Mouse (Mus musculus): ENCODE measurements around the gene Nol12. TPM values are rescaled to one million over a fixed set of nuclear protein-coding genes. Genes with fewer than 3 reads are reported as not detected.
A peak's percentile ranks its signal among the peaks of the same experiment; 100 is the strongest.

Gene Nol12
- polyA plus RNA-seq, 1 experiment from 2014 or later, result 46.9 TPM

- no peaks in the 10 kb centered on the region for H3K27me3 ChIP-seq
- no peak for ATAC-seq (ENCODE audit: borderline replicate concordance, extremely low read depth, low FRiP score, low TSS enrichment)
- H3K4me3 ChIP-seq, result peak overlapping the region; percentile 86
- no peaks in the 10 kb centered on the region for H3K9me3 ChIP-seq
- peaks cover 33% of the 10 kb centered on the region for H3K36me3 ChIP-seq
- WGBS, result 32% methylated on average over 8 of the region's 8 CpGs
- peak overlapping the region; percentile 74; the same call in 1 of the 2 replicates for H3K27ac ChIP-seq
- H3K4me1 ChIP-seq, result peaks cover 45% of the 10 kb centered on the region
- peak overlapping the region; percentile 87 for H3K9ac ChIP-seq
- H3K4me2 ChIP-seq, result peak overlapping the region; percentile 90
Measured at GRCm38 (mm10) chr15:78901422-78901789, 33.3 kb upstream of the Nol12 start.

- Histone ChIP-seq H3K9me3 (no peaks in the 10 kb centered on the region), H3K36me3 (peaks cover 52% of the 10 kb centered on the region), H3K4me3 (no peak overlapping the region), H3K27me3 (no peaks in the 10 kb centered on the region), H3K4me2 (no peak overlapping the region), H3K9ac (0 out of 2 replicates have a peak overlapping the region, but pooled peaks have one; percentile 4), H3K4me1 (peaks cover 35% of the 10 kb centered on the region), H3K27ac (no peak overlapping the region)
- 2% methylated on average over 2 of the region's 2 CpGs for WGBS
- ATAC-seq (ENCODE audit: borderline replicate concordance, extremely low read depth, low FRiP score, low TSS enrichment), result no peak
Measured at GRCm38 (mm10) chr15:78903243-78903642, 31.5 kb upstream of the Nol12 start.

GRCm38 (mm10) chr15:78908399-78908798 is 26.3 kb upstream of the Nol12 start:
- Histone ChIP-seq H3K4me2 (no peak overlapping the region), H3K9me3 (no peaks in the 10 kb centered on the region), H3K4me3 (no peak overlapping the region), H3K27ac (no peak overlapping the region), H3K27me3 (no peaks in the 10 kb centered on the region), H3K4me1 (peaks cover 5% of the 10 kb centered on the region), H3K9ac (no peak overlapping the region), H3K36me3 (peaks cover 73% of the 10 kb centered on the region)
- no peak for ATAC-seq (ENCODE audit: borderline replicate concordance, extremely low read depth, low FRiP score, low TSS enrichment)
- 53% methylated on average over 7 of the region's 7 CpGs for WGBS

- 83% methylated on average over 8 of the region's 8 CpGs for WGBS
- Histone ChIP-seq H3K9me3 (no peaks in the 10 kb centered on the region), H3K36me3 (peaks cover 67% of the 10 kb centered on the region), H3K4me2 (no peak overlapping the region), H3K27ac (no peak overlapping the region), H3K4me3 (no peak overlapping the region), H3K27me3 (no peaks in the 10 kb centered on the region), H3K9ac (no peak overlapping the region), H3K4me1 (peaks cover 5% of the 10 kb centered on the region)
- ATAC-seq (ENCODE audit: borderline replicate concordance, extremely low read depth, low FRiP score, low TSS enrichment), result no peak
Measured at GRCm38 (mm10) chr15:78908982-78909381, 25.8 kb upstream of the Nol12 start.

GRCm38 (mm10) chr15:78912040-78912439 is 22.7 kb upstream of the Nol12 start:
- Histone ChIP-seq H3K27me3 (no peaks in the 10 kb centered on the region), H3K4me2 (no peak overlapping the region), H3K4me1 (peaks cover 33% of the 10 kb centered on the region), H3K9ac (no peak overlapping the region), H3K27ac (no peak overlapping the region), H3K36me3 (peaks cover 41% of the 10 kb centered on the region), H3K9me3 (no peaks in the 10 kb centered on the region), H3K4me3 (no peak overlapping the region)
- ATAC-seq (ENCODE audit: borderline replicate concordance, extremely low read depth, low FRiP score, low TSS enrichment), result no peak
- WGBS, result 33% methylated on average over 9 of the region's 9 CpGs

GRCm38 (mm10) chr15:78913632-78914090 is 21.1 kb upstream of the Nol12 start, which contains the start of gene Pdxp:
Gene Pdxp (plus strand): TSS chr15:78913919.
- peaks cover 33% of the 10 kb centered on the region for H3K4me1 ChIP-seq
- H3K9me3 ChIP-seq, result no peaks in the 10 kb centered on the region
- peak within 1 kb of the TSS; percentile 64 for H3K9ac ChIP-seq
- H3K27me3 ChIP-seq, result no peaks in the 10 kb centered on the region
- peak; percentile 93 for ATAC-seq (ENCODE audit: borderline replicate concordance, extremely low read depth, low FRiP score, low TSS enrichment)
- H3K36me3 ChIP-seq, result peaks cover 29% of the 10 kb centered on the region
- peak within 1 kb of the TSS; percentile 65 for H3K4me3 ChIP-seq
- H3K4me2 ChIP-seq, result peak within 1 kb of the TSS; percentile 97
- under 1% methylated on average over 50 of the region's 51 CpGs for WGBS
- H3K27ac ChIP-seq, result peak within 1 kb of the TSS; percentile 87

- Histone ChIP-seq H3K27ac (peak overlapping the region; percentile 87), H3K36me3 (peaks cover 28% of the 10 kb centered on the region), H3K4me1 (peaks cover 33% of the 10 kb centered on the region), H3K9ac (peak overlapping the region; percentile 64), H3K9me3 (no peaks in the 10 kb centered on the region), H3K4me3 (peak overlapping the region; percentile 65), H3K4me2 (peak overlapping the region; percentile 97), H3K27me3 (no peaks in the 10 kb centered on the region)
- WGBS, result under 1% methylated on average over 86 of the region's 87 CpGs
- peak; percentile 71 for ATAC-seq (ENCODE audit: borderline replicate concordance, extremely low read depth, low FRiP score, low TSS enrichment)
Measured at GRCm38 (mm10) chr15:78914091-78914822, 20.5 kb upstream of the Nol12 start.

- Histone ChIP-seq H3K9me3 (no peaks in the 10 kb centered on the region), H3K36me3 (peaks cover 23% of the 10 kb centered on the region), H3K4me2 (peak overlapping the region; percentile 97), H3K4me1 (peaks cover 33% of the 10 kb centered on the region), H3K9ac (peak overlapping the region; percentile 64), H3K4me3 (peak overlapping the region; percentile 65), H3K27me3 (no peaks in the 10 kb centered on the region), H3K27ac (no peak overlapping the region; the same call in 1 of the 2 replicates)
- WGBS, result 41% methylated on average over 8 of the region's 8 CpGs
- ATAC-seq (ENCODE audit: borderline replicate concordance, extremely low read depth, low FRiP score, low TSS enrichment), result no peak
Measured at GRCm38 (mm10) chr15:78914823-78915659, 19.7 kb upstream of the Nol12 start.

GRCm38 (mm10) chr15:78915660-78916017 is 19.1 kb upstream of the Nol12 start:
- H3K27ac ChIP-seq, result no peak overlapping the region
- H3K27me3 ChIP-seq, result no peaks in the 10 kb centered on the region
- peaks cover 18% of the 10 kb centered on the region; the same call in 1 of the 2 replicates for H3K36me3 ChIP-seq
- ATAC-seq (ENCODE audit: borderline replicate concordance, extremely low read depth, low FRiP score, low TSS enrichment), result peak; percentile 7; the same call in 1 of the 2 replicates
- peak overlapping the region; percentile 97 for H3K4me2 ChIP-seq
- WGBS, result 3% methylated on average over 8 of the region's 8 CpGs
- no peak overlapping the region for H3K9ac ChIP-seq
- H3K9me3 ChIP-seq, result no peaks in the 10 kb centered on the region
- H3K4me1 ChIP-seq, result peaks cover 33% of the 10 kb centered on the region
- peak overlapping the region; percentile 21; the same call in 1 of the 2 replicates for H3K4me3 ChIP-seq

- no peak overlapping the region for H3K27ac ChIP-seq
- no peaks in the 10 kb centered on the region for H3K9me3 ChIP-seq
- H3K4me1 ChIP-seq, result peaks cover 33% of the 10 kb centered on the region
- H3K4me3 ChIP-seq, result peak overlapping the region; percentile 21; the same call in 1 of the 2 replicates
- no peaks in the 10 kb centered on the region for H3K27me3 ChIP-seq
- peak overlapping the region; percentile 25 for H3K9ac ChIP-seq
- ATAC-seq (ENCODE audit: borderline replicate concordance, extremely low read depth, low FRiP score, low TSS enrichment), result no peak
- 57% methylated on average over 12 of the region's 12 CpGs for WGBS
- H3K4me2 ChIP-seq, result peak overlapping the region; percentile 97
- peaks cover 17% of the 10 kb centered on the region; the same call in 1 of the 2 replicates for H3K36me3 ChIP-seq
Measured at GRCm38 (mm10) chr15:78916052-78916826, 18.5 kb upstream of the Nol12 start.

- no peak overlapping the region for H3K4me3 ChIP-seq
- H3K27ac ChIP-seq, result no peak overlapping the region
- WGBS, result 89% methylated on average over 23 of the region's 23 CpGs
- ATAC-seq (ENCODE audit: borderline replicate concordance, extremely low read depth, low FRiP score, low TSS enrichment), result no peak
- H3K9me3 ChIP-seq, result no peaks in the 10 kb centered on the region
- no peaks in the 10 kb centered on the region for H3K27me3 ChIP-seq
- H3K4me2 ChIP-seq, result no peak overlapping the region
- peaks cover 31% of the 10 kb centered on the region for H3K4me1 ChIP-seq
- no peak overlapping the region for H3K9ac ChIP-seq
- H3K36me3 ChIP-seq, result peaks cover 12% of the 10 kb centered on the region; the same call in 1 of the 2 replicates
Measured at GRCm38 (mm10) chr15:78918126-78918525, 16.6 kb upstream of the Nol12 start.

Data from lung, embryonic 15.5 days (tissue).